Mouse (Mus musculus): Measurements from ENCODE around the gene Gm43191. TPM values are rescaled to one million over a fixed set of nuclear protein-coding genes. Genes with fewer than 3 reads are reported as not detected.

Gene Gm43191
- polyA plus RNA-seq, 1 experiment from 2014 or later, result not detected

GRCm38 (mm10) chr3:116637693-116638476 lies 43.2 kb downstream of the Gm43191 start:
- H3K9ac ChIP-seq (ENCODE audit: low read depth, low read length), result no peak overlapping the region
- H3K27ac ChIP-seq (ENCODE audit: low read length), result 0 out of 2 replicates have a peak overlapping the region, but pooled peaks have one; percentile 24
- H3K4me2 ChIP-seq (ENCODE audit: low read depth, low read length), result no peak overlapping the region
- ATAC-seq, result peak; percentile 75
- H3K36me3 ChIP-seq (ENCODE audit: control insufficient read depth, insufficient read depth, low read length), result peaks cover 20% of the 10 kb centered on the region
- WGBS, result 74% methylated on average over 9 of the region's 9 CpGs
- H3K4me1 ChIP-seq (ENCODE audit: control insufficient read depth, insufficient read depth, low read length), result no peaks in the 10 kb centered on the region
- no peaks in the 10 kb centered on the region for H3K9me3 ChIP-seq (ENCODE audit: control insufficient read depth, low read length)
- no peaks in the 10 kb centered on the region for H3K27me3 ChIP-seq (replicated peaks; ENCODE audit: control insufficient read depth, insufficient read depth, low read length)
- no peak overlapping the region for H3K4me3 ChIP-seq (ENCODE audit: low read length)

- no peak for ATAC-seq
- no peak overlapping the region for H3K27ac ChIP-seq (ENCODE audit: low read length)
- H3K4me1 ChIP-seq (ENCODE audit: control insufficient read depth, insufficient read depth, low read length), result no peaks in the 10 kb centered on the region
- H3K4me2 ChIP-seq (ENCODE audit: low read depth, low read length), result no peak overlapping the region
- no peak overlapping the region for H3K4me3 ChIP-seq (ENCODE audit: low read length)
- 61% methylated on average over 5 of the region's 5 CpGs for whole genome bisulfite sequencing
- no peaks in the 10 kb centered on the region for H3K27me3 ChIP-seq (replicated peaks; ENCODE audit: control insufficient read depth, insufficient read depth, low read length)
- no peaks in the 10 kb centered on the region for H3K9me3 ChIP-seq (ENCODE audit: control insufficient read depth, low read length)
- no peak overlapping the region for H3K9ac ChIP-seq (ENCODE audit: low read depth, low read length)
- peaks cover 17% of the 10 kb centered on the region for H3K36me3 ChIP-seq (ENCODE audit: control insufficient read depth, insufficient read depth, low read length)
Measured at GRCm38 (mm10) chr3:116635799-116636198, 45.3 kb downstream of the Gm43191 start.

GRCm38 (mm10) chr3:116634853-116635252 lies 46.2 kb downstream of the Gm43191 start:
- Histone ChIP-seq H3K27me3 (replicated peaks; ENCODE audit: control insufficient read depth, insufficient read depth, low read length) (no peaks in the 10 kb centered on the region), H3K4me3 (ENCODE audit: low read length) (no peak overlapping the region), H3K27ac (ENCODE audit: low read length) (no peak overlapping the region), H3K36me3 (ENCODE audit: control insufficient read depth, insufficient read depth, low read length) (peaks cover 14% of the 10 kb centered on the region), H3K9me3 (ENCODE audit: control insufficient read depth, low read length) (no peaks in the 10 kb centered on the region), H3K4me1 (ENCODE audit: control insufficient read depth, insufficient read depth, low read length) (no peaks in the 10 kb centered on the region), H3K4me2 (ENCODE audit: low read depth, low read length) (no peak overlapping the region), H3K9ac (ENCODE audit: low read depth, low read length) (no peak overlapping the region)
- no peak for ATAC-seq
- 91% methylated on average over 8 of the region's 8 CpGs for WGBS

GRCm38 (mm10) chr3:116634091-116634490 lies 47.0 kb downstream of the Gm43191 start:
- H3K9ac ChIP-seq (ENCODE audit: low read depth, low read length), result no peak overlapping the region
- H3K27ac ChIP-seq (ENCODE audit: low read length), result no peak overlapping the region
- no peaks in the 10 kb centered on the region for H3K27me3 ChIP-seq (replicated peaks; ENCODE audit: control insufficient read depth, insufficient read depth, low read length)
- H3K4me3 ChIP-seq (ENCODE audit: low read length), result no peak overlapping the region
- H3K9me3 ChIP-seq (ENCODE audit: control insufficient read depth, low read length), result no peaks in the 10 kb centered on the region
- no peak overlapping the region for H3K4me2 ChIP-seq (ENCODE audit: low read depth, low read length)
- 94% methylated on average over 3 of the region's 3 CpGs for WGBS
- H3K36me3 ChIP-seq (ENCODE audit: control insufficient read depth, insufficient read depth, low read length), result peaks cover 9% of the 10 kb centered on the region
- ATAC-seq, result no peak
- no peaks in the 10 kb centered on the region for H3K4me1 ChIP-seq (ENCODE audit: control insufficient read depth, insufficient read depth, low read length)

- H3K27me3 ChIP-seq (replicated peaks; ENCODE audit: control insufficient read depth, insufficient read depth, low read length), result no peaks in the 10 kb centered on the region
- no peak overlapping the region for H3K4me3 ChIP-seq (ENCODE audit: low read length)
- WGBS, result 89% methylated on average over 3 of the region's 3 CpGs
- no peaks in the 10 kb centered on the region for H3K4me1 ChIP-seq (ENCODE audit: control insufficient read depth, insufficient read depth, low read length)
- H3K27ac ChIP-seq (ENCODE audit: low read length), result no peak overlapping the region
- no peak for ATAC-seq
- no peak overlapping the region for H3K4me2 ChIP-seq (ENCODE audit: low read depth, low read length)
- no peaks in the 10 kb centered on the region for H3K9me3 ChIP-seq (ENCODE audit: control insufficient read depth, low read length)
- H3K9ac ChIP-seq (ENCODE audit: low read depth, low read length), result no peak overlapping the region
- peaks cover 9% of the 10 kb centered on the region for H3K36me3 ChIP-seq (ENCODE audit: control insufficient read depth, insufficient read depth, low read length)
Measured at GRCm38 (mm10) chr3:116632971-116633370, 48.1 kb downstream of the Gm43191 start.

- Histone ChIP-seq H3K36me3 (ENCODE audit: control insufficient read depth, insufficient read depth, low read length) (peaks cover 6% of the 10 kb centered on the region), H3K9ac (ENCODE audit: low read depth, low read length) (no peak overlapping the region)
- WGBS, result 82% methylated on average over 1 of the region's 1 CpGs
Measured at GRCm38 (mm10) chr3:116631459-116631858, 49.6 kb downstream of the Gm43191 start.

GRCm38 (mm10) chr3:116622641-116623040 lies 58.4 kb downstream of the Gm43191 start:
- H3K27me3 ChIP-seq (replicated peaks; ENCODE audit: control insufficient read depth, insufficient read depth, low read length), result no peaks in the 10 kb centered on the region
- H3K4me3 ChIP-seq (ENCODE audit: low read length), result no peak overlapping the region
- 94% methylated on average over 7 of the region's 7 CpGs for WGBS
- H3K4me1 ChIP-seq (ENCODE audit: control insufficient read depth, insufficient read depth, low read length), result no peaks in the 10 kb centered on the region
- ATAC-seq, result no peak
- H3K36me3 ChIP-seq (ENCODE audit: control insufficient read depth, insufficient read depth, low read length), result no peaks in the 10 kb centered on the region
- H3K9me3 ChIP-seq (ENCODE audit: control insufficient read depth, low read length), result no peaks in the 10 kb centered on the region
- no peak overlapping the region for H3K9ac ChIP-seq (ENCODE audit: low read depth, low read length)
- H3K4me2 ChIP-seq (ENCODE audit: low read depth, low read length), result no peak overlapping the region
- no peak overlapping the region for H3K27ac ChIP-seq (ENCODE audit: low read length)

More at GRCm38 (mm10) chr3:116631459-116631858, 49.6 kb downstream of the Gm43191 start:
- Histone ChIP-seq H3K9me3 (ENCODE audit: control insufficient read depth, low read length) (no peaks in the 10 kb centered on the region), H3K27me3 (replicated peaks; ENCODE audit: control insufficient read depth, insufficient read depth, low read length) (no peaks in the 10 kb centered on the region), H3K4me1 (ENCODE audit: control insufficient read depth, insufficient read depth, low read length) (no peaks in the 10 kb centered on the region), H3K4me2 (ENCODE audit: low read depth, low read length) (no peak overlapping the region), H3K27ac (ENCODE audit: low read length) (no peak overlapping the region), H3K4me3 (ENCODE audit: low read length) (no peak overlapping the region)
- no peak for ATAC-seq

- no peaks in the 10 kb centered on the region; the same call in 1 of the 2 replicates for H3K36me3 ChIP-seq (ENCODE audit: control insufficient read depth, insufficient read depth, low read length)
- 94% methylated on average over 7 of the region's 7 CpGs for WGBS
- peak; percentile 60; the same call in 1 of the 2 replicates for ATAC-seq
- H3K9ac ChIP-seq (ENCODE audit: low read depth, low read length), result no peak overlapping the region
- no peaks in the 10 kb centered on the region for H3K4me1 ChIP-seq (ENCODE audit: control insufficient read depth, insufficient read depth, low read length)
- H3K27me3 ChIP-seq (replicated peaks; ENCODE audit: control insufficient read depth, insufficient read depth, low read length), result no peaks in the 10 kb centered on the region
- H3K27ac ChIP-seq (ENCODE audit: low read length), result no peak overlapping the region
- H3K9me3 ChIP-seq (ENCODE audit: control insufficient read depth, low read length), result no peaks in the 10 kb centered on the region
- H3K4me3 ChIP-seq (ENCODE audit: low read length), result no peak overlapping the region
- H3K4me2 ChIP-seq (ENCODE audit: low read depth, low read length), result no peak overlapping the region
Measured at GRCm38 (mm10) chr3:116620636-116621370, 60.3 kb downstream of the Gm43191 start.

- WGBS, result 74% methylated on average over 6 of the region's 6 CpGs
- H3K36me3 ChIP-seq (ENCODE audit: control insufficient read depth, insufficient read depth, low read length), result no peaks in the 10 kb centered on the region; the same call in 1 of the 2 replicates
- H3K27ac ChIP-seq (ENCODE audit: low read length), result no peak overlapping the region
- ATAC-seq, result no peak
- no peak overlapping the region for H3K4me2 ChIP-seq (ENCODE audit: low read depth, low read length)
- H3K27me3 ChIP-seq (replicated peaks; ENCODE audit: control insufficient read depth, insufficient read depth, low read length), result no peaks in the 10 kb centered on the region
- H3K9ac ChIP-seq (ENCODE audit: low read depth, low read length), result no peak overlapping the region
- H3K4me1 ChIP-seq (ENCODE audit: control insufficient read depth, insufficient read depth, low read length), result no peaks in the 10 kb centered on the region
- no peaks in the 10 kb centered on the region for H3K9me3 ChIP-seq (ENCODE audit: control insufficient read depth, low read length)
- H3K4me3 ChIP-seq (ENCODE audit: low read length), result no peak overlapping the region
Measured at GRCm38 (mm10) chr3:116618855-116619254, 62.2 kb downstream of the Gm43191 start.

All from intestine, embryonic 16.5 days (tissue).